Mouse (Mus musculus): ENCODE measurements around the gene Lamc1.

The Lamc1 gene

DNA sequence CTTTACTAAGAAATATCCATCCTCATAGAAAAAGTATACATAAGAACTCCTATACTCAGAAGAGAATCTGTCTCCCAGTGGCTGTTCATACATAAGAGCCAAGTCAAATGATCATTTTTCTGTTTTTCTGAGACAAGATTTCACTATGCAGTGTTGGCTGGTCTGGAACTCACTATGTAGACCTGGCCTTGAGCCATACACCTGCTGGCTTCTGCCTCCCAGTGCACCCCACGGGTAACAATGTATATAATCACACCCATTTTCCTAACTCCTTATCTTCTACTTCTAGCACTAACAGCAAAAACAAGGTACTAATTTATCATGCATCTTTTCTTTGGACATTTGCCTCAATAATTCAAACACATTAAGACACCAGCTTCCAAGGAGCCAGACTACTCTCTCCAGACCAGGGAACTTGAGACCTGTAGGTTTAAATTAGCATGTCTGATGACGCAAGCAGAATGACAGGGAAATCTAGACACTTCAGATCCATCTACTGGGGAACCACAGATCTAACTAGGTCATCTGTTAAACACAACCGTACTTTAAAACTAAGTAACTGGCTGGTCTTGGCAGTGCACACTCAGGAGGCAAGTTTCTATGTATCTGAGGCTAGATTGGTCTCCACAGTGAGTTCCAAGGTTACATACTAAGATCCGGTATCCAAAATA, 79.9 kb downstream of the Lamc1 start:
- DNase-seq = no peak

DNA sequence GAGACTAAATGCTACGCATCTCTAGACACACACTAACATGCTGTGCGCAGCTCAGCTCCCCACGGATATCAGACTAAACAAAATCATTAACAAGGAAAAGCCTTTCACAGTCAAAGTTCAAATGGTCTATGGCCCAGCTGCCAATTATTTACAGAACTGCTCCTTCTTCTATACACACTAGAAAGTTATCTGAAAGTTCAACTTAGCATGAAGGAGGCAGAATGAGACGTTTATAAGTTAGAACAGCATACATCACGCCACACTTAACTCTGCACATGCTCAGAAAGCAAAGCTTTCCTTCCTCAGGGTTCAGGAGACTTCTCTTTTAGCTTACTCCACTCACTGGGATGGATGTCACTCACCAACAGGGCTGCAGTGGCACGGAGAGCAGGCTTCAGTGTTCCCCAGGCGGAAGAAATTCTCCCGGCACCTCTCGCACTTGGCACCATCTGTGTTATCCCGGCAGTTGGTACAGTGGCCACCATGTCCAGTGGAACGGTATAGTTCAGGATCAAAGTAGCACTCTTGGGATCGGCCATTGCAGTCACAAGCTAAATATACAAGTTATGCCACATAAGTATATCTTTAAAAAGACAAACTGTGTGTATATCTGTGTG, 80.9 kb downstream of the Lamc1 start:
- no peak for DNase-seq

DNA sequence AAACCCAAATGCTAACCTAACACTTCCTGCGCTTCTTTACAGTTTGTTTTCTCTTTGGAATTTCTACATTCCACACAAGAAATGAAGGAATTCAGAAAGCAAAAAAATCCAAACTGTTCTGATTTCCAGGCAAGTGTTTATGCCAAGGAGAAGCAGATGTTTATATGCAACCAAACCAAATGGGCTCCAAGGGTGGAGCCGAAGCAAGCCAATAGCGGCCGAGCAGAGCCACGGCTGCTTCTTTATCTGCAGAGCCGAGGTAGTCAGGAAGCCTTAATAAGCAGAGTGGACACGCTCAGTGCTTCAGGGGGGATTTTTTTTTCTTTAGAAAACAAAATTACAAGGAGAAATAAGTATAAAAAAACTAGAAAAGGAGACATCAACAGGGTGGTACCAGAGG, 91.2 kb downstream of the Lamc1 start:
- no peak for DNase-seq

GRCm38 (mm10) chr1:153235576-153235975, 97.0 kb downstream of the Lamc1 start:
- DNase-seq = no peak

DNA sequence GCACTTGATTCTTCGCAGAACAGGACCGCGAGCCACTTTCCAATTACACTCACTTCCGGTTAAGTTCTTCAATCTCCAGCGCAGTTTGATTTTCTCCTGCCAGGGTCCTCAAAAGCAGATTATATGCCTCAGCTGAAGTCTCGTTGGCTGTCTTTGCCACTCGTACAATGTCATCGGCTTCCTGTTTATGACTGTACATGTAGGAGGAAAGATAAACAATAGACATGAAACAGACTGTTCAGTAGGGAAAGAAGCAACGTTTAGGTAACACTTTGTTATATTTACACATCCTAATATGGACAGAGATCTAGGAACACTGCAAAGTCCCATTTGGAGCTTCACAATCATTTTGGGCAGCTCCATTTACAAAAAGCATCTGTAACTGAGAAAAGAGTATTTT, 100.9 kb downstream of the Lamc1 start:
- DNase-seq = no peak

GRCm38 (mm10) chr1:153227916-153228315, 104.7 kb downstream of the Lamc1 start:
- DNase-seq = no peak

- no peak for DNase-seq
Measured at GRCm38 (mm10) chr1:153227096-153227495, 105.5 kb downstream of the Lamc1 start.

- DNase-seq = no peak
Measured at GRCm38 (mm10) chr1:153225786-153226725, 106.5 kb downstream of the Lamc1 start.

DNA sequence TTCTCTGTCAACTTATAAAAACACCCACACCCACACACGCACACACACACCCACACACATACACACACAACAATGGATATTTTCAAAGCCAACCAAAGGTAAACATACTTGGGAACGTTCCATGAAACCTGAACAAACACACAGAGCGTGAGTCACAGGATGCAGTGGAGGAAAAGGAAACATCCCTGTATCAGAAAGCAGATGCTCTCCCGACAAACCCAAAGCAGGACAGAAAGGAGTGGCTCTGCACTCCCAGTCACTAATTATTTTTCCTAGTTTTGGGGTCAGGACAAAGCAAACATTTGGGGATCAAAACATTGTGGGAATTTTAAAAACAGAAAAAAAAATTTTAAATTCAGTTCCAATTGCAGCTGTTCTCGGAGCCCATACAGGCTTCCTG, 108.3 kb downstream of the Lamc1 start:
- DNase-seq = no peak

GRCm38 (mm10) chr1:153219376-153219775, 113.2 kb downstream of the Lamc1 start:
- no peak for DNase-seq

DNA sequence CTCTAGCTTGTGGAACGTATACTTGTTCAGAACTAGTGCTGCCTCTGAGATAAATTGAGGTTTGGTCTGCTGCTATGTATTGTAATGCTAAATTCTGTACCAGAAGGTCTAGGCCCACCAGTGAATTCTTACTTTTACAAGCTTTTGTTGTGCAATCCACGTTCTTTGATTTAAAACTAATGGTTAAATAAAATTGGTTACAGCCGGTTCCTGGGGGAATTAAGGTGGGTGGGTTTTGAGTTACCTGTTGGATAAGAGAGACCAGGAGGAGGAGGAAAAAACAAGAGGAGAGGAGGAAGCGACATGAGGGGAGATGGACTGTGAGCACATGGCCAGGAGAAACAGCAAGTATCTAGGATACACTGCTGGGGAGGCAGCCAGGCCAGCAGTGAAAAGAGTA, 116.1 kb downstream of the Lamc1 start:
- no peak for DNase-seq

GRCm38 (mm10) chr1:153215676-153216075, 116.9 kb downstream of the Lamc1 start:
- DNase-seq = peak; percentile 57

GRCm38 (mm10) chr1:153210992-153211391, 121.6 kb downstream of the Lamc1 start:
- no peak for DNase-seq

GRCm38 (mm10) chr1:153210198-153210597, 122.4 kb downstream of the Lamc1 start:
- DNase-seq = no peak

- no peak for DNase-seq
Measured at GRCm38 (mm10) chr1:153202195-153202594, 130.4 kb downstream of the Lamc1 start.

GRCm38 (mm10) chr1:153201448-153201847, 131.1 kb downstream of the Lamc1 start:
- no peak for DNase-seq

DNA sequence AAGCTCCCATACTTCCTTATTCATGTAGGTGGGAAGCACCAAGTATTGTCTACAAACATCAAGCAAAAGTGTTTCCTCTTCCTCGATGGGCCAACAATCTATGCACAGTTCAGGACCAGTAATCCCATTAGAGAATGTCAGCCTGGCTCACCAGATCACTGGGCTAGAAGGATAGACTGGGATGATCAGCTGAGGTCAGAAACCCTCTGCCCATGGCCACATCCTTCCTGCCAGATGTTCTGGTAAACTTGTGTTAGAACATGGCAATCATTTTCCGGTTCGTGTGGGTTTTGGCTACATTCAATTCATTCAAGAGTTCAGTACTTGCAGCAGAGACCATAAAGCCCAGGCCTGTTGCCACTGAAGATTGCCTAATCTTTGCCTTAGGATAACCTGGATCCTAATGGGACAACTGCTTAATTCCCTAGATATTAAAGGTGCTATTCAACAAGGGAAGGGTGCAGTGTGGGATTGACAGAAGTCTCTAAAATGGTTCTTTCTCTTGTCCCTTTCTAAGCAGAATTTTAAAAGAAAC, 135.2 kb downstream of the Lamc1 start:
- DNase-seq = no peak

DNA sequence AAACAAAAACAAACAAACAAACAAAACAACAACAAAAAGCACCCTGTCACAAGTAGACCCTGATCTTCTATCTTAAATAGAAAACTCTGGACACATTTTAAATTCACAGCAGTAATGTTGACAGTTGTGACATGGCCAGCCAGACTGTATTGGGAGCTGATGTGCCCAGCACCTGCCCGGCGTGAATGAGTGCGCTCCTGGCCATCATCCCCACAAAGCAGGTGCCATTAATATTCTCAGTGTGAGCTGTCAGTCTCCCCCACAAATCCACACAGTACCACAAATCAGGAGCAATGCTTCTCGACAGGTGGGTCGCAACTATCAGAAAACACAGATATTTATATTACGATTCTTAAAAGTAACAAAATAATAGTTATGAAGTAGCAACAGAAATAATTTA, 139.6 kb downstream of the Lamc1 start:
- DNase-seq = no peak

GRCm38 (mm10) chr1:153192379-153192778, 140.2 kb downstream of the Lamc1 start:
- no peak for DNase-seq

DNA sequence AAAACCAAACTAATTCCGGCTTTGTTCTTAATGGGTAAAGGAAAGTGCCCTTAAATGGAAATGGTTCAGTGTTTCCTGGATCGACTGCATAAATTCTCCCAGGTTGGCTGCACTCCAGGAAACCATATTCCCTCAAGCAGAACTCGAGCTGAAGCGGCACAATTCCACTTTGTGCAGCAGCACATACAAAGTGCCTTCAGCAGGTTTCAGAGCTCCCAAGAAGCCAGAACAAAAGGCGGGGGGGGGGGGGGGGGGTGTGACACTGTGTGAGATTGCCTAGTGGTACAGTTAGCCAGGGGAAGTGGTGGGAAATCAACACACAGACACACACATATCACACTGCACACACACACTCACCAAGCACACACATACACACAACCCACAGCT, 140.7 kb downstream of the Lamc1 start:
- DNase-seq = no peak

GRCm38 (mm10) chr1:153191237-153191942, 141.2 kb downstream of the Lamc1 start:
- no peak for DNase-seq

- no peak for DNase-seq
Measured at GRCm38 (mm10) chr1:153188081-153188480, 144.5 kb downstream of the Lamc1 start.
